Mouse (Mus musculus) neural tube, embryonic 14.5 days (tissue): ENCODE data around the gene Sfxn5. TPM values are rescaled to one million over a fixed set of nuclear protein-coding genes. Genes with fewer than 3 reads are reported as not detected.
A peak's percentile ranks its signal among the peaks of the same experiment; 100 is the strongest.

Experiments used
- ATAC-seq: fragments of 200-750 bp; cut with Nextera tagmentation; 2 replicates; pipeline ENCODE4 v1.8.0; 2017; ENCODE audit warnings: low read depth, mild to moderate bottlenecking, moderate TSS enrichment, moderate library complexity
- H3K27ac ChIP-seq: fragments of 300-500 bp; sonication (generic); 2 replicates; pipeline ENCODE4 v1.5.1; 2014; ENCODE audit warnings: low read depth, mild to moderate bottlenecking, control low read depth, low read length, moderate library complexity, mixed read lengths
- H3K27me3 ChIP-seq: fragments of 300-500 bp; sonication (generic); 2 replicates; pipeline ENCODE4 v1.6.1; 2014; ENCODE audit warnings: low read length; ENCODE audit not compliant: control insufficient read depth, insufficient read depth
- H3K36me3 ChIP-seq: fragments of 300-500 bp; sonication (generic); 2 replicates; pipeline ENCODE4 v1.6.1; 2014; ENCODE audit warnings: low read length, mixed read lengths; ENCODE audit not compliant: control insufficient read depth, insufficient read depth
- H3K4me1 ChIP-seq: fragments of 300-500 bp; sonication (generic); 2 replicates; pipeline ENCODE4 v1.6.1; 2014; ENCODE audit warnings: low read length; ENCODE audit not compliant: control insufficient read depth, insufficient read depth
- H3K4me2 ChIP-seq: fragments of 300-500 bp; sonication (generic); 2 replicates; pipeline ENCODE4 v1.6.1; 2014; ENCODE audit warnings: mild to moderate bottlenecking, low read depth, low read length, control low read depth
- H3K4me3 ChIP-seq: fragments of 300-500 bp; sonication (generic); 2 replicates; pipeline ENCODE4 v1.5.1; 2014; ENCODE audit warnings: low read depth, low read length, control low read depth, mixed read lengths
- H3K9ac ChIP-seq: fragments of 300-500 bp; sonication (generic); replicated peaks from 2 replicates; pipeline ENCODE4 v1.6.1; 2014; ENCODE audit warnings: low read depth, mild to moderate bottlenecking, control low read depth, low read length, mixed read lengths
- H3K9me3 ChIP-seq: fragments of 300-500 bp; sonication (generic); 2 replicates; pipeline ENCODE4 v1.6.1; 2016; ENCODE audit warnings: low read length; ENCODE audit not compliant: control insufficient read depth
- WGBS: fragments of 180-500 bp; shearing (Covaris S2); extraction: QIAGEN DNeasy Blood & Tissue Kit; methylation state at CpG from one replicate; pipeline ENCODE4 v1.1.7; 2014; 5-methylcytosine and 5-hydroxymethylcytosine counted together
- polyA plus RNA-seq: library from polyadenylated mRNA; unstranded; fragments of >200 nt; fragmentation: Nextera tagmentation; extraction: Ambion mirVana; gene quantifications from 2 replicates; pipeline ENCODE4 v1.2.1, GENCODE M21; 2014

Sfxn5 gene
- polyA plus RNA-seq, 1 experiment from 2014 or later = 29.7 TPM

GRCm38 (mm10) chr6:85374734-85375114, 41.5 kb upstream of the Sfxn5 start:
- Histone ChIP-seq H3K9ac (peak overlapping the region; percentile 91), H3K36me3 (no peaks in the 10 kb centered on the region), H3K4me1 (peaks cover 23% of the 10 kb centered on the region), H3K27ac (peak overlapping the region; percentile 78), H3K4me3 (peak overlapping the region; percentile 89), H3K4me2 (peak overlapping the region; percentile 61), H3K27me3 (no peaks in the 10 kb centered on the region), H3K9me3 (no peaks in the 10 kb centered on the region)
- under 1% methylated on average over 19 of the region's 19 CpGs for WGBS
- ATAC-seq = peak; percentile 98

- Histone ChIP-seq H3K9ac (peak within 1 kb of the TSS; percentile 91), H3K4me1 (peaks cover 23% of the 10 kb centered on the region), H3K4me3 (peak within 1 kb of the TSS; percentile 89), H3K36me3 (no peaks in the 10 kb centered on the region), H3K4me2 (peak within 1 kb of the TSS; percentile 61), H3K27me3 (no peaks in the 10 kb centered on the region), H3K9me3 (no peaks in the 10 kb centered on the region), H3K27ac (peak within 1 kb of the TSS; percentile 78)
- peak; percentile 48 for ATAC-seq
- WGBS = 2% methylated on average over 78 of the region's 80 CpGs
Observed at GRCm38 (mm10) chr6:85373951-85374733, 40.9 kb upstream of the Sfxn5 start, which contains the start of gene Rab11fip5. Gene Rab11fip5, minus strand, starts transcription at chr6:85374634.

- H3K4me1 ChIP-seq = peaks cover 26% of the 10 kb centered on the region
- no peak for ATAC-seq
Observed at GRCm38 (mm10) chr6:85373066-85373860, 40.0 kb upstream of the Sfxn5 start.

GRCm38 (mm10) chr6:85372496-85372895, 39.3 kb upstream of the Sfxn5 start:
- Histone ChIP-seq H3K4me1 (peaks cover 26% of the 10 kb centered on the region), H3K4me3 (no peak overlapping the region), H3K27me3 (no peaks in the 10 kb centered on the region), H3K27ac (no peak overlapping the region), H3K9me3 (no peaks in the 10 kb centered on the region), H3K36me3 (no peaks in the 10 kb centered on the region), H3K4me2 (peak overlapping the region; percentile 61), H3K9ac (no peak overlapping the region)
- ATAC-seq = no peak
- 86% methylated on average over 2 of the region's 2 CpGs for WGBS

More at GRCm38 (mm10) chr6:85373066-85373860, 40.0 kb upstream of the Sfxn5 start:
- no peaks in the 10 kb centered on the region for H3K27me3 ChIP-seq
- H3K4me3 ChIP-seq = peak overlapping the region; percentile 89
- H3K9me3 ChIP-seq = no peaks in the 10 kb centered on the region
- H3K9ac ChIP-seq = peak overlapping the region; percentile 91
- WGBS = 84% methylated on average over 10 of the region's 10 CpGs
- H3K36me3 ChIP-seq = no peaks in the 10 kb centered on the region
- peak overlapping the region; percentile 61 for H3K4me2 ChIP-seq
- no peak overlapping the region for H3K27ac ChIP-seq

- H3K27ac ChIP-seq = no peak overlapping the region
- H3K36me3 ChIP-seq = no peaks in the 10 kb centered on the region
- 85% methylated on average over 6 of the region's 6 CpGs for WGBS
- no peaks in the 10 kb centered on the region for H3K27me3 ChIP-seq
- H3K4me2 ChIP-seq = peak overlapping the region; percentile 61
- H3K4me3 ChIP-seq = no peak overlapping the region
- no peaks in the 10 kb centered on the region for H3K9me3 ChIP-seq
- ATAC-seq = no peak
- no peak overlapping the region for H3K9ac ChIP-seq
- H3K4me1 ChIP-seq = peaks cover 26% of the 10 kb centered on the region
Observed at GRCm38 (mm10) chr6:85371859-85372405, 38.7 kb upstream of the Sfxn5 start.

- no peak overlapping the region for H3K4me2 ChIP-seq
- H3K27ac ChIP-seq = no peak overlapping the region
- H3K36me3 ChIP-seq = no peaks in the 10 kb centered on the region
- peaks cover 26% of the 10 kb centered on the region for H3K4me1 ChIP-seq
- 94% methylated on average over 9 of the region's 9 CpGs for WGBS
- no peaks in the 10 kb centered on the region for H3K9me3 ChIP-seq
- no peaks in the 10 kb centered on the region for H3K27me3 ChIP-seq
- H3K9ac ChIP-seq = no peak overlapping the region
- ATAC-seq = no peak
- H3K4me3 ChIP-seq = no peak overlapping the region
Observed at GRCm38 (mm10) chr6:85370666-85371430, 37.6 kb upstream of the Sfxn5 start.

GRCm38 (mm10) chr6:85370041-85370440, 36.8 kb upstream of the Sfxn5 start:
- no peak overlapping the region for H3K9ac ChIP-seq
- H3K9me3 ChIP-seq = no peaks in the 10 kb centered on the region
- 92% methylated on average over 5 of the region's 5 CpGs for WGBS
- H3K4me2 ChIP-seq = no peak overlapping the region
- H3K27me3 ChIP-seq = no peaks in the 10 kb centered on the region
- H3K36me3 ChIP-seq = no peaks in the 10 kb centered on the region
- ATAC-seq = no peak
- no peak overlapping the region for H3K4me3 ChIP-seq
- peaks cover 26% of the 10 kb centered on the region for H3K4me1 ChIP-seq
- H3K27ac ChIP-seq = no peak overlapping the region

GRCm38 (mm10) chr6:85369181-85369860, 36.1 kb upstream of the Sfxn5 start:
- Histone ChIP-seq H3K27me3 (no peaks in the 10 kb centered on the region), H3K9me3 (no peaks in the 10 kb centered on the region), H3K4me2 (no peak overlapping the region), H3K36me3 (no peaks in the 10 kb centered on the region), H3K4me3 (no peak overlapping the region), H3K9ac (no peak overlapping the region), H3K27ac (no peak overlapping the region), H3K4me1 (peaks cover 26% of the 10 kb centered on the region)
- WGBS = 73% methylated on average over 5 of the region's 5 CpGs
- no peak for ATAC-seq
